Mouse (Mus musculus): ENCODE measurements around the gene Sart3.
"Not testable (repeated sequence)": the region's sequence is repeated elsewhere in the genome, so short reads cannot be mapped to it uniquely, and the experiment has no call there.

The Sart3 gene

GRCm38 (mm10) chr5:113791197-113792095 lies 19.1 kb upstream of the Sart3 start:
- DNase-seq (ENCODE audit: extremely low spot score, low read depth, low spot score): no peak

GRCm38 (mm10) chr5:113790453-113791196 lies 18.3 kb upstream of the Sart3 start:
- no peak for DNase-seq (ENCODE audit: extremely low spot score, low read depth, low spot score)

DNA sequence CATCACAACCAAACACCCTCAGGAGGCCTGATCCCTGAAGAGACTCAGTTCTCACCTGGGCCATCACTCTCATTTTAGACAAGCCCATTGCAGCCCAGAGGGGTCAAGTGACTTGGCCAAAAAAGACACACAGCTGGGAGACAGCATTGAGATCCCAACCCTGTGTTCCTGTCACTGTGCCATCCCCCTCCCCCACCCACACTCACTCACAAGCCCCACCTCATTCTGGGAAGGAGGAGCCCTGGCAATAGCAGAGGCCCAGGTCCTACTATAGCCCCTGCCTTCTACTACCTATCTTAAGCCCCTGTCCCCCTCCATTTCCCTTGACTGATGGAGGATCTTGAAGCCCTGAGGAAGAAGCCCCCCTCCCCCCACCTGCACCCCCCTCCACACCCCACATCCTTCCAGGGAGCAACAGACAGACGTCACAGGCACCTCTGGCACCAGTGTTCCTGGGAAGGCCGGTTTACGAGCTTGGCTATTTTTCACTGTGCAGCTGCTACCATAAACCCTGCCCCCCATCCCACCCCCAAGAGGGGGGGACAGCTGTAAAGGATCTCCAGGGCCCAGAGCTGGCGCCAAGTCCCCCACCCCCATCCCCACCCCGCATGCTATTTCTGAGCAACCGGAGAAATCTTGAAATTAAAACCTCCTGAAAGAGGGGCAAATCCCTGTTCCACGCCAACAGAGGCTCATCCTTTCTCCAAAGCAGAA lies 16.9 kb upstream of the Sart3 start:
- no peak for DNase-seq (ENCODE audit: extremely low spot score, low read depth, low spot score)

DNA sequence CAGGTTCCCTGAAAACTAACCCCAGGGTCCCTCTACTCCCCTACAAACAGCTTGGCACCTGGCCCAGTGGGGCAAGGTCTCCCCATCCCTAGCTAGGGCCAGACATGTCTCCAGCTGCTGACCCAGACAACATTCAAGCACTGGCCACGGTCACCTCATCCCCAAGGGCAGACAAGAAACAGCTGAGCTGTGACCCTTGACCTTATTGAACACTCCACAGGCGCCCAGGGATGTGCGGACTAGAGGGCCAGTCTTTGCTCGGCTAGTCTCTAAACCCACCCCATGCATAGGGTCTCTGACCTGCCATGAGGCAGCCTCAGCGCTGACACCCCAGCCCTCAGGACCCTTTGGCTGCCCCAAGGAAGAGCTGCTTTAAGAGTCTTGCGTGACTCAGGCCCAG lies 16.3 kb upstream of the Sart3 start:
- no peak for DNase-seq (ENCODE audit: extremely low spot score, low read depth, low spot score)

DNA sequence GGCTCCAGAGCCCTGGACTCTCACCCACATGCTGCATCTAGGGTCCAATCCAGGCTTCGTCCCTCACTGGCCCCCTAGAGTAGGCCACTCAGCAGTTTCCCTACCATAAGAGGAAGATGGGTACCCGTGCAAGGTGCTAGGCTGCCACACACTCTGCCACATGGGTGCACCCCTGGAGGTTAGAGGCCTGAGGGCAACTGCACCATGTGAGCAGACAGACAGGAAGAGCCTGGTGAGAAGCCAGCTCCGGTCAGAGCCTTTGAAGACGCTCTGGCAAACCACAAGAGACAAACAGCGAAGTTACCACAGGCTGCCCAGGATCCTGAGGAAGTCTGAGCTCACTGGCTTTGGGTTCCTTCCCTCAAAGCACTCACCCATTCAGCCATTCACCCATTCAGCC lies 14.7 kb upstream of the Sart3 start:
- no peak for DNase-seq (ENCODE audit: extremely low spot score, low read depth, low spot score)

GRCm38 (mm10) chr5:113784104-113784503 lies 11.8 kb upstream of the Sart3 start:
- not testable (repeated sequence) for DNase-seq (ENCODE audit: extremely low spot score, low read depth, low spot score)

GRCm38 (mm10) chr5:113783581-113784001 lies 11.3 kb upstream of the Sart3 start:
- DNase-seq (ENCODE audit: extremely low spot score, low read depth, low spot score): no peak

DNA sequence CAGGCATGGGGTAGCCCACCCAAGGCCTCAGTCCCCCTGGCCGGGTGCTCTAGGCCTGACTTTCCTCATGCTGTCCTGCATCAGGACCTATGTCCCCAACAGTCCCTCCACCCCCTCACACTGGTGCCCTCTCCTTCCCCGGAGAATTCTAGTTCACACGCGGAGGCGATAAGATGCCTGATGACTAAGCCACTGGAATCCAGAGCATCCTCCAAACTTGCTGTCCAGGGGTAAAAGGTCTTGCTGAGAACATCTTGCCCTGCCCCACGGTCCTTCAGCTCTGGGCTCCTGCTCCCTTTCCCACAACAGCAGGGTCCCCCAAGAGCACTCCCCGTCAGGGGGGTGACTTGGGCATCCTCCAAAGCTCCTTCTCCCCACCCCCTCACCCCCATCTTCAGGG lies 10.3 kb upstream of the Sart3 start:
- DNase-seq (ENCODE audit: extremely low spot score, low read depth, low spot score): no peak

DNA sequence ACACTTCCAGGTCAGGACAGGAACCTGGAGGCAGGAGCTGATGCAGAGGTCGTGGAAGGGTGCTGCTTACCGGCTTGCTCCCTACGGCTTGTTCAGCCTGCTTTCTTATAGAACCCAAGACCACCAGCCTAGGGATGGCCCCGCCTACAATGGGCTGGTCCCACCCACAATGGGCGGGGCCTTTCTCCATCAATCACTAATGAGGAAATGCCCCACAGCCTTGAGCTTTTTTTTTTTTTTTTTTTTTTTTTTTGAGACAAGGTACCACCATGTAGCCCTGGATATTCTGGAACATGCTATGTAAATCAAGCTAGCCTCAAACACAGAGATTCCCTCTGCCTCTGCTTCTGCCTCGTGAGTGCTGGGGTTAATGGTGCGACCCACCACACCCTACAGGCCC lies 9.6 kb upstream of the Sart3 start:
- DNase-seq (ENCODE audit: extremely low spot score, low read depth, low spot score): no peak

DNA sequence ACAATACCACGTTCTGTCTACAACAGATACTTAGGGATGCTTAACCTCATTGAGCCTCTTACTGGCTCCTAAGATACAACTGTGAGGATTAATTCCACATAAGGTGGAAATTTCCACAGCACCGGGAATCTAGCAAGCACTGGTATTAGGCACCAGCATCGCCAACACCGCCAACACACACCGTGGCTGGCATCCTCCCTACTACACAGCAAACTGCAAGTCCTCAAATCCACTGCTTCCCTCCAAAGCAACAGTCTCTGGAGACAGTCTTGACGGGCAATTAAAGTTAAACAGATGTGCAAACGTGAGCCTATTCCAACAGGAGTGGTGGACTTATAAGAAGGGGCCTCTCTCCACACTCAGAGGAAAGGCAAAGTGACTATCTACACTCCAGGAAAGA lies 8.9 kb upstream of the Sart3 start:
- DNase-seq (ENCODE audit: extremely low spot score, low read depth, low spot score): no peak

DNA sequence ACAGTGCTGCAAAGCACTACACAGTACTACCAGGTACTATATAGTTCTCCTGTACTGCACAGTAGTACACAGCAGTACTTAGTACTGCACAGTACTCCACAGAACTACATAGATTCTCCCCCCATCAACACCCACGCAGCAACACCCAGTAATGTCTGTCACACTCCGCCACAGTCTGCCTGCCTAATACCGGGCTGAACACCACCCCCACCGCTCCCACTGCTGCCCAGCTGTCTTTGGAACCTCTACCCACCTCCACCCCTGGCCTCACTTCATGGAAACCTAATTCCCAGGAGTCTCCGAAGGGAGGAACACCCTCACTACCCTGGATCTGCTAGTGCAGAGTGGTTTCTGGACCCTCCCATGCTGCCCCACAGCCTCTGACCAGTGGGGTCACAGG lies 8.5 kb upstream of the Sart3 start:
- DNase-seq (ENCODE audit: extremely low spot score, low read depth, low spot score): no peak

DNA sequence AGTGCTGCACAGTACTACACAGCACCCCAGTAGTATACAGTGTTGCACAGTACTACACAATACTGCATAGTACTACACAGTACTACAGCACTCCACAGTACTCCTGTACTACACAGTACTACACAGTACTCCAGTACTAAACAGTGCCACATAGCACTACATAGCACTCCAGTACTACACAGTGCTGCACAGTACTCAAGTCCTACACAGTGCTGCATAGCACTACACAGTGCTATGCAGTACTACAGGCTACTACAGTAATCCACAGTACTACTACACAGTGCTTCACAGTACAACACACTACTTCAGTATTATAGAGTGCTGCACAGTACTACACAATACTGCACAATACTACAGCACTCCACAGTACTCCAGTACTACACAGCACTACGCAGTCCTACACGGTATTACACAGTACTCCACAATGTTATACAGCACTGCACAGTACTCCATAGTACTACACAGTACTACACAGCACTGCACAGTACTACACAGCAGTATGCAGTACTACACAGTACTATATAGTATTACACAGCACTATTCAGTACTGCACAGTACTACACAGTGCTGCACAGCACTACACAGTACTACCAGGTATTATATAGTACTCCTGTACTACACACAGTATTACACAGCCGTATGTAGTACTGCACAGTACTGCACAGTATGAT lies 7.9 kb upstream of the Sart3 start:
- no peak for DNase-seq (ENCODE audit: extremely low spot score, low read depth, low spot score)

- no peak for DNase-seq (ENCODE audit: extremely low spot score, low read depth, low spot score)
These were observed 7.3 kb upstream of the Sart3 start for GRCm38 (mm10) chr5:113779569-113779968.

DNA sequence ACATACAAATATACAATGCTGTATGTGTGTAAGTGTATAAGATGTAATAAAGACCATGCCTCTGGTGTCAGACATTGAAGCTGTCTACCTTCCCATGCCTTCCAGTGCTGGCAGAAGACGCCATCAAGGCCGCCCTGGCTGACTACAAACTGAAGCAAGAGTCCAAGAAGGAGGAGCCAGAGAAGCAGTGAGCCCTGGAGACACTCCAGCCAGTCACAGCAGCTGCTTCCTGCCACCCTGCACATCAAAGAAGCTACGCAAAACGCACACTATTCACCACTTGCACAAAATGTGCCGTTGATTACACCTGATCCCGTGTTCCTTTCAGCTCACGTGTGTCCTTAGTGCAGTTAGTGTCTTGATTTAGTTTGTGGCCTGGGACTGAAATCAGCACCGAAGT lies 5.4 kb upstream of the Sart3 start:
- not testable (repeated sequence) for DNase-seq (ENCODE audit: extremely low spot score, low read depth, low spot score)

- no peak for DNase-seq (ENCODE audit: extremely low spot score, low read depth, low spot score)
These were observed 4.6 kb upstream of the Sart3 start for GRCm38 (mm10) chr5:113776896-113777226.

DNA sequence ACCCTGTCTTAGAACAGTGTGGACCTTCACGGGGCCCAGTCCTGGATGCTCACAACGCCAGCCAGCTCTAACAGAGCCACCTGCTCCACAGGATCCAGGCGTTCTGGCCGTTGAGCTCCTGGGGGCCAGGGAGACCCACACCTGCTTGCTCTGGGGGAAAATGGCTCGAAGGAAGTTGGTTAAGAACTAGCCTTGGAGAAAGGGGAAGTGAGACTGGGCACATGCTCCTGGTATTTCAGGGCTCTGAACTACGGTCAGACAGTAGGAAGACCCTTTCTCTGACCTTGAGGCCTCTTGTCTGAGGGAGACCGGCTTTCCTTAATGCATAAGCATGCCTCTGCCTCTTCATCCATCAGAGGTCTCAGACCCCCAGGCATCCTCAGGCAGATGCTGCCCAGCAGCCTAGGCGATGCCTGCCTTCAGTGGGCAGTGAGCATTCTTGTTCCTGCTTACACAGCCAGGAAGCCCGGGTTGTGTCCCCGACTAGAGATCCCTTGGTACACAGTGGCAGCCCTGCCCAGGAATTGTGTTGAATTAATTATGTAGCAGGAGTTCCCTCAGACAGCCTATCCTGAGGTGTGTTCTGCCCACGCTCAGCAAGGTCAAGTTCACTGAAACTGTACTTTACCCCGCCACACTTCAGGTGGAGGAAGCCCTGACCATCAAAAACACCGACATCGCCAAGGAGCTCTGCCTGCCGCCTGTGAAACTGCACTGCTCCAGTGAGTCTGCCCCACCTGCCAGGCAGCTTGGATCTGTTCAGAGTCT lies 4.0 kb upstream of the Sart3 start:
- no peak for DNase-seq (ENCODE audit: extremely low spot score, low read depth, low spot score)

- no peak for DNase-seq (ENCODE audit: extremely low spot score, low read depth, low spot score)
These were observed 3.3 kb upstream of the Sart3 start for GRCm38 (mm10) chr5:113775585-113775984.

GRCm38 (mm10) chr5:113773664-113774063 lies 1.4 kb upstream of the Sart3 start:
- DNase-seq (ENCODE audit: extremely low spot score, low read depth, low spot score): peak; percentile 67

DNA sequence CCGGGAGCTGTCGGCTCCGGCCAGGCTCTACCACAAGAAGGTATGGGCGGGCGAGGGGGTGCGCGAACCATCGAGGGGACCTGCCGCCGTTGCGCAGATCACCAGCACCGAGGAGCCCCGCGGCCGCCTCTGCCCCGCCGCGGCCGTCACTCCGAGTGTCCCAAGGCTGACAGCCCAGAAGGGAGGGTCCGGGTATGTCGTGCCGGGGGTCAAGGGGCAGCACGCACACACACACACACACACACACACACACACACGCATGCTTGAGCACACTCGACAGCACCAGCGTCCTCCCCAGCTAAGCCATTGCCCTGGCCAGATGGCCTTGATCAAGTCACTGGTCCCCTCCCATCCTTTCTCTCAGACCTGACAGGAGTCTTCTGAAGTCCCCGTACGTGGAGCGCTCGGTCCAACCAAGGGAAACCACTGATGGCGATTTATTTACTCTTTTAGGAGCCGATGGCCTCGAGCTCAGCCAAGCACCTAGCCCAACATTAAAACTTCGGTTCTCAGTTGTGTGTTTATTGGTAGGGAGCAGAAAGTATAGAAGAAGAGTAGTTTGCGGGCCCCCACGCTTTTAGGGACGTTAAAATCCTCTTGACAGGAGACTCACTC lies 702 bp upstream of the Sart3 start:
- DNase-seq (ENCODE audit: extremely low spot score, low read depth, low spot score): no peak

All from hindlimb bud, embryonic 11.5 days (tissue).